Mouse (Mus musculus) yolk sac, embryonic 10.5 days (tissue): ENCODE data around the gene Arntl.
"Not testable (repeated sequence)": the region's sequence is repeated elsewhere in the genome, so short reads cannot be mapped to it uniquely, and the experiment has no call there.

Experiments
- DNase-seq: peaks from one replicate; pipeline ENCODE4 v3.0.0-alpha.2; 2017; ENCODE audit warnings: low spot score

Arntl gene

DNA sequence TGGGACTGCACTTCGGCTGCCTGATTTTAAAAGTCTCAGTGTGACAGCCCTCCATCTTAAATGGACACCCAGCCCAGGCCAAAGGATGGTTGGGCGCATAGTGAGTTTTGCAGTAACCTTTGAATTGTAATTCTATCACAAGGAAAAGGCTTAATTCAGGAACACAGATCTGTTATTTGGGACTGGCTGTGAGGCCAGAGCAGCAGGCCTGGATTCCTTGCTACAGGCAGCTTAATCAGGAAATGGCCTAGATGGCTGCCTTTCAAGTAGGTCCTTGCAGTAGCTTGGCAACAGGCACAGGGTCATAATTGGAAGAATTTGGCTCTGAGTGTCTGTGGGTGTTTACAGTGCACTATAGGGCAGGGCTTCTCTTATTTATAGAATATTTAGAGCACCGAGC, 43.7 kb downstream of the Arntl start:
- DNase-seq = no peak

DNA sequence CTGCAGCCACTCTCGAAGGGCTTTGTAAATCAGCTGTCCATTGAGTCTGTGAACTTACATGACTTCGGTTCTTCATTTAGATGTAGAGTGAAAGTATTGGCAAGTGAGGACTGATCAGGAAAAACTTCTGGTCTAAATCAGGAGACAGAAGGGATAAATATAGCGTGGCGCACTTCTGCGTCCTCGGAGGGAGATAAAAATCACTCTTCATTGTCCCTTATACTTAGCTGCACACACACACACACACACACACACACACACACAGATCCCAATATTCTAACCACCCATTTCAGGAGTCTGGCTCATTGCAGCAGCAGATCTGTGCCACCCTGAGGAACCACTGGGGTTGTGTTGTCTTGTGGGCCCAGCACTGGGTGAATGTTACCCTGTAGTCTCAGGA, 44.3 kb downstream of the Arntl start:
- no peak for DNase-seq

DNA sequence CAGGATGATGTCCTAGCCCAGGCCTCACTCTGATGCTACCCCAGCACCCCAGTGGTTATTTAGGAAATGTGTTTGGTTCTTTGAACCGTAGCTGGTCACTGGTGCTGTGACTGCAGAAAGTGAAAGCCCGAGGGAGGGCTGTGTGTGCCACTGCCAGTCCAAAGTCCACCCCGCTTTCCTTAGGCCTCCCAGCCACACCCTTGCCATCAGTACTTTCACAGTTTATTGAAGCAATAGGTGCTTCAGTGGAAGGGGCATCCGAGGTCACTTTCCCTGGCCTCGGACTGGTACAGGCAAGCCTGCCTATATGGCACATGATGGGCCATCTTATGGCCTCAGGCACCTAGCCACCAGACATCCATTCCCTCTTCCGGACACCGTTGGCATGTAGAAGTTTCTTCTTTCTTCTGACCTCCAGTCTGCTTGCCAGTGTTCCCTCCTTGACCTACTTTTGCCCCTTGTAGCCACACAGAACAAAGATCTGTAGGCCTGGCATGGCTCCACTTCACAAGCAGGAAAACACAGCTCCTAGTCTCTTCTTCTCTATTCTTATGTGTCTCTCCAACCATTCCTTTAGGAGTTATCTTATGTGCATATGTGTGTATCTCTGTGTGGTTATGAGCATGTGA, 46.6 kb downstream of the Arntl start:
- DNase-seq = no peak

DNA sequence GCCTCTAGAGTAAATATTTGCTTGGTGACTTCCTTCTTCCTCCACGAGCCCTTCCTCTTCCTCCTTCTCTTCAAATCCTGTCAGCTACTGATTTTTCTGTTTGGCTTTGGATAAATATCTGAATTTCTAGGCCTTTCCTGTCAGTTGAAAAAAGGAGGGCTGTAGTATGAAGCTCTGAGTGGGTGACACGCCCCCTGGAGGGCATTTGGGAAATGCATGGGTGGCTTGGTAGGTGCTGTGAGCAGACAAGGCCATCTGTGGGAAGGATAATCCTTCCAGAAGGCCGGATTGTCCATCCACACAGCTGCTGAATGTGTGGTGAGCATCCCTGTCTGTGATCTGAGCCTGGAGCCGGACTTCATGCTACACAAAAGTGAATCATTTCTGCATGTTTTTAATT, 48.8 kb downstream of the Arntl start:
- DNase-seq = peak; percentile 27

DNA sequence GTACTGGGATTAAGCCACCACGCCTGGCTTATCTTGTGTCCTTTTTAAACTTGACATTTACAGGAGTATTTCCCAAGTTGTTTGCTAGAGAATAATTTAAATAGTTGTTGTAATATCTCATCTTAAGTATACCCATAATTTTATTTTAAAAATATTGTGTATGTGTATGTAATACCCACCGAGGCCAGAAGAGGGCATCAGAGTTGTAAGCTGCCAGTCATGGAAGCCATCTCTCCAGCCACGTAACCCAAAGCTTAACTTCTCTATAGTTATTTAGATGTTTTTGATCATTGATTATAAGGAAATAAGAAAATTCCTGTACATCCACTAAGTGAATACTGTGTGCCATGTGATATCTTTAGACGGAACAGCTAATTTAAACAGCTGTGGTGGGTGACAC, 51.2 kb downstream of the Arntl start:
- no peak for DNase-seq

DNA sequence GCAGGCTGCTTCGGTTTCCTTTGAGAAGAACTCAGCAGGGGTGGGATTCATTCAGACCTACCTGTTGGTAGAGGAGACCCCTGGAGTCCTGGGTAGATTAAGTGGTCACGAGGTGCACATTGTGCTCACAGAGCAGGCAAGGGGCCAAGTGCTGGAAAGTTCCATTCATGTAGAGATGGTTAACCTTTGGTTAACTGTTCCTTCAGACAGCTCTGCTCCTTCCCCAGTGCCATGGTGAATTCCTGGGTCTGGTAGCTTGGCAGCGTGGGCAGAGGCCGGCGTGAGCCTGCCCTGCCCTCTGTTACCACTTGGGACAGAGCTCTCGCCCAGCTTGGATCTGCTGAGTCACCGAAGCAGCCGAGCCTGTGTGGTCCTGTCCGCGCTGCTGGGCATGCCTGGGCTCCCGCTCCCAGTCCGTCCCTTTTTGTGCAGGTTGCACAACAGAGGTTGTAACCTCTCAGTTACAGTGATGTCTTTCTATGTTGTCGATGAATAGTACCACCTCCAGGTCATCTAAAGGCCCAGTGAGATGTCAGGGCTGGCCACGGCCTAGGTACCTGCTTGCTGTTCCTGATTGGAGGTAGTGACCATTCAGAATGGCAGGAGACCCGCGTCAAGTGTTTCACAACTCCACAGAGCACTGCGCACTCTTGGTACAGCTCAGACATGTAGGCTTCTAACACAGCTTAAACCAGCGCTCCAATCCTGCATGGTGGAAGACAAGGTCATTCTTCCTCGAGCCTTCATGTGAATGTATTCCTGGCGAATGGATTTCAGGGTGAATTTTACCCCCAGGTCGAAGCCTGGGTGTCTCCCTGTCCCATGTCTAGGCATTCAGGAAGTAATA, 53.3 kb downstream of the Arntl start:
- DNase-seq = peak; percentile 36

DNA sequence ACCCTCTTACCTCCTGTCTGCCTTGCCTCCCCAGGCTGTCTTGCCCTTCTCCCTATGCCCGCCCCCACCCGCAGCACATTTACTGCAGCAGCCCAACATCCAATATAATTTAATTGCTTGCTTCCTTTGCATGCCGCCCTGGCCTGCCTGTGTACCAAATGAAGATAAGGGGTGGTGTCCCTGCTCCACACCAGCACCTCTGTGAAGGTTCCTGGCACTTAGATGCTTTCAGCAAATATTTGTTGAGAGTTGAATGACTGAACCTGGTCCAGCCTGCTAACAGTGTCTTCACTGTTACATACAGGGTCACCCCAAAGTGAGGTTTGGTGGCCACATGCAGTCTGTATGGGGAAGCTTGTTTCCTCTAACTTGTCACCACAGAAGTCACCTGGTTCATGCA, 54.4 kb downstream of the Arntl start:
- no peak for DNase-seq

DNA sequence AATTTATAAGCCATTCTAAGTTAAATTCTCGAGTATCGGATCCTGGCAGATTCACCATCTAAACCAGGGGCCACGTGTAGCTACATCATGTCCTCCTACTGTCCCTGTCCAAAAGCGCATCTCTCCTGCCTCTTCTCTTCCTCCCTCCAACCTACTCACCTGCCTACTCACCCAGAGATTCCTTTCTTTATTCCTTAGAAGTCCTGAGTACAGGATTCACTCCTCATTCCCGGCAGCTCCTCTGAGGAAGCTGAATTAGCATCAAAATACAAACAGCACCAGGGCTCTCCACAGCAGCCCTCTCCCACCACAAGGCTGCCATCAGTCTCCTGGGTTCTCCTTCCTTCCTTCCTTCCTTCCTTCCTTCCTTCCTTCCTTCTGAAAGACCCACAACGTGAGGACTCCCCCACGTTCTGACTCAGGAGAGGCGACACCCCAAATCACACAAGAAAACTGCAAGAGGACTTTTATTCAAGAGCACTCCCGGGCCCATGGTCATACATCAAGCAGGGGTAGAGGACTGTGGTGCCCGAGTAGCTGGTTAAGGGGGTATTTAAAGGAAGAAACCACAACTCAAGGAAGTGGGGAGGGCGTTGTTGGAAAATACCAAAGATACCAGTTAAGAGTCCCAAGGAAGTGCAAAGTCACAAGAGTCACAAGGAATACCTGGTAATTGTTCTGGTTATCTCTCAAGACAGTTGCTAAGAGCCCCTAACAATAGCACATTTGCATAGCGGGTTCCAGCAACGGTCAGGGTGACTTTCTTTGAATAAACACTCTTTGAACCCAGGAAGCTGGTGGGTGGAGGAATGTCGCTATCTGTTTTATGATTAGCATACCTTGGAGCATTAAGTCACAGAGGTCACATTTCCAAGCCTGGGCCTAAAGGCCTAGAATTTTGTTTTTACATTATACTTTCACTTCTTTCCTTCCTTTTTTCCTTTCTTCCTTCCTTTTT, 55.5 kb downstream of the Arntl start:
- DNase-seq = not testable (repeated sequence)

DNA sequence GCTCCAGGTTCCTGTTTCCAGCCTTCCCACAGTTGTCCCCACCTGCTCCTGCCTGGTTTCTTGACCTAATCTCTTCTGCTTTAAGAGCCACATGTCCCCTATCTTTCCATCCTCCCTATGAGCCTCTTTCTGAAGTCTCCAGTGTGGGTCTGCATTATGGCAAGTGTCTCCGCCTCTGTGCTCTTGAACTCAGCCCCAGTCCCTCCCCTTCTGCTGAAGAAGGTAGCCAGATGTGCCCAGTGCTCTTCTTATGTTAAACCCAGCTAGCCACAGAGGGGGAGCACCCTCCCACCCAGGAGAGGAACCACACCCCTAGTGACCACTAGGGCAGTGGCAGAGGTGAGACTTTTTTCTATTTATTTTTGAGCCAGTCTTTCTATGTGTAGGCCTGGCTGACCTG, 56.7 kb downstream of the Arntl start:
- DNase-seq = no peak

DNA sequence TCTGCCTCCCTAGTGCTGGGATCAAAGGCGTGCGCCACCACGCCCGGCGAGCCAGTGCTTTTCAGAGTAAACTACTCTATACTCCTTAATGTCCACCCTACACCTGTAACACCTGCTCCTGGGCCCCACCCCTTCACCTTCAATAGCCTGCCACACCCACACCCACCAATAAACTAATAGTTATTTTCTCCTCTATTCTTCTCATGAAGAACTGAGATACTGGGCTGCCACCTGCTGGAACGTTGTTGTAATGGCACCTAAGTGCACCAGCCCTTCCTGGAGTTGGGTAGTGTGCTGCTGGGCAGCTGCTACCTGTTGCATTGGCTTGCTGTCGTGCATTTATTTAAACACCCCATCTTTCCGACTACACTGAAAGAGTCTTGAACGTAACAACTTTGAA, 61.0 kb downstream of the Arntl start:
- DNase-seq = no peak

DNA sequence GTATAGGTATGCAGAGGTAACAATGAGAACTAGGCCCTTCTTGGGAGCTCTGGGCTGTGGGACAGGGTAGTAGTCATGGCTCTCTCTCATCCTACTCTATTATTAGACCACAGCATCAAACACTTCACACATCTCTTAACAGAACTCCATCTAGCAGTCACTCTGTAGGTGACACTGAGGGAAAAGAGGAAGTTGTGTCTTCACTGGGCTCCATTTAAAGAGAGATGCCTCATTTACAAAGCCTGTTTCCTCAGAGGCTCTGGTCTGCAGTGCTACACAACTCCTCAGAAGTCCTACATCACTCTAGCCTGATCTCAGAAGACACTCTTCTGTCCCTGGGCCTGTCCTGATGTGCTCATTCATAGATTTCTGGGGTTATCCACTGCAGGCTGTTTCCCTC, 61.8 kb downstream of the Arntl start:
- DNase-seq = no peak

DNA sequence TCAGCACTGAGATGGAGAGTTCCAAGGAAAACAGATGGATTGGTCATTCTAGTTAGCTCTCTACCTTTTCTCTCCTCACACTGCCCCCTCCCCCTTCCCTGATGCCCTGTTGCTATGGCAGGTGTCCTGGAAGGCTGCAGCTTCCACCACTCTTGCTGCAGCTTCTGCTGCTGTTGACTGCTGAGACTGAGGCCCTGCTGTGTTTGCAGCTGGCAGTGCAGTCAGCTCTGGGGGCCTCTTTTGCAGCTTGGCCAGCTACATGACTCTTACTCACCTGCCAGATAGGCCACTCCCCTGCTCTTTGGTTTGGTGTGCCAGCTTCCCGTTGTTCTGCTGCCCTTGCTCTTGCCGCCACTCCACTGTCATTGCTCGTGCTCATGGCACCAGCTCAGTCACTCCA, 62.7 kb downstream of the Arntl start:
- DNase-seq = no peak

DNA sequence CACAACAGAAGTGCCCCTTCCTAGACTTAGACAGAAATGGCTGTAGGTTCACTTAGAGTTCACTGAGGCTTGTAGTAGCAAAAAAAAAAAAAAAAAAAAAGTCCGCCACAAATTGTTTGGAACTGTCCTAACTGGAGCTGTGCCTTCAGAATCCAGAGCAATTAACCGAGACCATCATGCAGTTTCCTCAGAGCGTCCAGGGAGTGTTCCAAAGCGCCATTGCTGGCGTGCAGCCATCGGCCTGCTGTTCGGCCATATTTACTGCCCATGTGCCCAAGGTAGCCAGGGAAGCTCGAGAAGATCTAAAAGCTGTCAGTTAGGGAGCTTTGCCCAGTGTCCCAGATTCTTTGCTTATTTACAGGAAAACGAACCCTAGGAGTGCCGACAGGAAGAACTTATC, 63.3 kb downstream of the Arntl start:
- DNase-seq = no peak

DNA sequence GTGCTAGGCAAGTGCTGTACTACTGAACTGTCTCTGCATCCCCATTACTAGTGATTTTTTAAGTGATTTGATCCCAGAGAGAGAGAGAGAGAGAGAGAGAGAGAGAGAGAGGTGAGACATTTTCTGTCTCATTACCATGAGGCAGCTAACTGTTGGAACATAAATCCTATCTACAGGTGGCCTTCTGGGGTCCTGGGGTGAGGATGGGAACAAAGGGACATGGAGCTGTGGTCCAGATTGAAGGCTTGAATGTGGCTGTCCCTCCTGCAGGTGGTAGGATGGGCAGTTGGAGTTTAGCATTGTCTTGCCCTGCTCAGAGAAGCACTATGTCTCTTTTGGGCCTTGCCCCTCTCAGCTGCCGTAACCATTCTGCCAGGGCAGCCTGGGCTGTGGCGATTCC, 63.7 kb downstream of the Arntl start:
- DNase-seq = no peak

DNA sequence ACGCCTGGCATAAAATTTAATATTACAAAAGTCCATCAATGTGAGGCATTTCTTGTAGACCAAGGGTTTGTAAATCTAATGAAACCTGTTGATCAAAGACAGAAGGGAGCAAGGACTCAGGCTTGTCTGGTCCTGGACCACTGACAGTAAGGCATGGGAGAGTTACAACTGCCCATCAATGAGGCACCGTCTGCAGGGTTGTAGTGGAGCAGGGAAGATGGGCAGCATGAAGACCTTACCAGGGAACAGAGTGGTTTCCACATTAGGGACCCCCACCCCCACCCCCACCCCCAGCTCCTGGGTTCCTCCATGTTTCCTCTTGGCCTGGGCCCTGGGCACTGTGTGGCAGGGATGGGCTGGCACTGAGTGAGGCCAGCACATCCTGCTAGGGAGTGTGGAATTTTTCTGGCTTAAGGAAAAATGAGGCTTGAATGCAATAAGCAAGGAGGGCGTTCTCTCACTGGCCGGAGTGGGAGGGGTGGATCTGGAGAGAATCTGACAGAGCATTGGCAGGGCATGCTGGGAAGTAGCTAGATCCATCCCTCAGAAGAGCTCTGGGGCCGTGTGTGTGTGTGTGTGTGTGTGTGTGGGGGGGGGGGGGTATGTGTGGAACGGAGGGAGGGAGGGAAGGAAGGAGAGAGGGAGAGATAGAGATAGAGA, 65.2 kb downstream of the Arntl start:
- DNase-seq = no peak

DNA sequence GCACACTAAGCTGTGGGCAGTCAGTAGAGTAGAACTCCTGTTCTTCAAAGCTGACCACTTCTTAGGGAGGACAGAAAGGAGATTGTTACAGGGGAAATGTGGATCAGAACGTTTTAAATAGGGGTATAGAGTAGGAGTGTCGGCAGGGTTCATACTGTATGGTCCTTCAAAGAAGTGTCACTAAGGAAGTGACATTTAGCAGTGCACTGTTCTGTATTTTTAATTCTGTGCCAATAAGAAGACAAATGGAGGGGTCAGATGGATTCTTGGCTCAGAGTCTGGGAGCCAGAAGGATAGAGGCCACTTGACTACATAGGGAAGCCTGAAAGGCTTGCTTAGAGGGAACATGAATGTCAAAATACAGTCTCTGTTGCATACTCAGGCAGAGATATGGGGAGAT, 70.0 kb downstream of the Arntl start:
- no peak for DNase-seq

DNA sequence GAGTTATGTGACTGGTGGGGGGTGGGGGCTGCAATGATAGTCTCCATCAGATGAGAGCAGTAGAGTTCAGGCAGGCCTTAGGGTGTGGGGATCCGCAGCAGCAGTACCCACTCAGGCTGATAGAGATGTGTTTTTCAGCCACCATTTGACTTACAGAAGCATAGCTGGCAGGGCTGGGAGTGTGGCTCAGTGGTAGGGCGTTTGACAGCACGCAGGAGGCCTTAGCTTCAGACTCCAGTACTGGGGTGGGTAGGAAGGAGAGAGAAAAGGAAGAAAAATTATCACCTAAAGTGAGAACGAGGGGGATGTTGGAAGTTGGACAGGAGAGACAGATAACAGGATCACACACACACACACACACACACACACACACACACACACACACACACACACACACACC, 71.2 kb downstream of the Arntl start:
- DNase-seq = no peak

DNA sequence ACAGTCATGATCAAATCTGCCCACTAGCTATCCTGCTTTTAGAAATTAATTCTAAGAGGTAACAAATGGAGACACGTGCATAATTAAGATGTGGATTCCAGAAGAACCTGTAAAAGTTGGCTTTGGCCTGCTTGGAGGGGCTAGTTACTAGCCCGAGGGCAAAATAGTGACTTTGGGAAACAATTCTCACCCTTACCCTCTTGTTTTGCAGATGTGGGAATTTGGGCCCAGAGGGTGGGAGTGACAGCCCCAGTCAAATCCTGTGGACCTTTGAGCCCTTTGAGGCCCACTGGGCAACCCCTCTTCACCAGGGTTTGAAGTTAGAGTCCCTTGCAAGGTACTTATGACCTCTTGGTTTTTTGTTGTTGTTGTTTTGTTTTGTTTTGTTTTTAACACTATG, 72.0 kb downstream of the Arntl start:
- DNase-seq = no peak

DNA sequence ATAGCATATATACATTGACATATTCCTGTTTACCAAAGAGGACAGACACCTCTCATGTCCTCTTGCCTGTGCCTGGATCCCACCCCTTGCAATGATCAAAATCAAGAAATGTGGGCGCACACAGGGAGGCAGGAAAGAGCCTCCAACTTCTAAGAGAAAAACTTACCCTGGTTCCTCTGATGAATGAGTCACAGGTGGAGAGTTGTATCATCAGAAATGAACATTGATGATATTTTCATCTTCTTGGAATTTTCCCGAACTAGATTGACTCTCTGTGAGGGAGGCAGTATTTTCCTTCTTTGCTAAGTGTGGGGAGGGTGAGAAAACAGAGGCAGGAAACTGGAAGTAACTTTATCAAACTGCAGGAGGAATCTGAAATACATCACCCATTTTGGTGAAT, 78.1 kb downstream of the Arntl start:
- no peak for DNase-seq

DNA sequence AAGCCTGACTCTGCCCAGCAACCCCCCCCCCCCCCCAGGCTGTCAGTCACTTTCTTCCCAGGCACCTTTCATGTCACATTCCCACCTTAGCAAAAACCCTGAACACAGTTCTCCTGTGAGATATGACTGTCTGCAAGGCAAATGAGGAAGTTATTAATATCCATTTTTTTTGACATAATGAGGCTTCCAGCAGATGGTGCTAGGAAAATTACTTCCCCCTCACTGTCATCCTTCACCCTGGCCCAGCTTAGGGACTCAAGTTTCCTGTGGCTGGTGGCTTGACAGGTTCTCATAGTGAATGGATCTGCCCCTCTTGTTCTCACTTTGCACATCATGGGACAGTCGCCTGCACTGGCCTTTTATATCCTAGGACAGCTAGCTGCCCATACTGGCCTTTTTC, 81.9 kb downstream of the Arntl start:
- DNase-seq = no peak

DNA sequence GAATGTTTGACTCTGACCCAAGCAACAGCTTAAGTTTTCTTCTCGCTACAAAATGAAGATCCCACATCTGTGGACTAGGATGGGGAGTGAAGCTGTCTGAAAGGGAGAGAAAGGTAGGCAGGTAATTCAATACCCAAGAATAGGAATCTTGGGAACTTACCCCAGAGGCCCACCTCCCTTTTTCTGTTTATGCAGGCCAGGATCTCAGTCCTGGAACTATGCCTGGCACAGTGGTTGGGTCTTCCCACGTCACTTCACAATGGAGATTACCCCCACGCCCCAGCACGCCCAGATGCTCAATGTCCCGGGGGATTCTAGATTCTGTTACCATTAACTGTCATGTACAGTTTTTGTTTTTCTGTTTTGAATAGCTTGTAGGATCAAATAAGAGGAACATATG, 84.5 kb downstream of the Arntl start:
- no peak for DNase-seq

DNA sequence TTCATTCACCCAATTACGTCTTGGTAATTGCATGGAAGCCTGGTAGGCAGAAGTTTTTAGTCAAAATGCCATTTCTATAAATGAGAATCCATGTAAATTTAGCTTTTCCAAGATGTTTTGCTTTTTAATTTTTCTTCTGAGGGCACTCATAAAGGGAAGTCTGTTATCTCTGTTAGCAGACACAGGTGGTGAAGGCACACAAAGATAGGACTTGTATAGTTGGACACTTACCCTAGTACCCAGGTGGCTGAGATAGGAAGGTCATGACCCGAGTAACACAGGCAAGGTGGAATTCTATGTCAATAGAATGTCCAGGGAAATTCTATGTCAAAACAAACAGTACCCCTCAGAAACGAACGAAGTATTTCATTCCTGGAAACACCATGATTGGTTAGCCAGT, 84.9 kb downstream of the Arntl start:
- DNase-seq = no peak
